Mouse (Mus musculus) A20 (cell line): ENCODE results near the gene Abcg1.

Source experiments
- DNase-seq: peaks from one replicate; pipeline ENCODE4 v3.0.0-alpha.2; 2011; ENCODE audit warnings: low read depth, low spot score

Abcg1 gene

GRCm38 (mm10) chr17:31128708-31129318 lies 71.3 kb downstream of the Abcg1 start:
- DNase-seq: no peak

GRCm38 (mm10) chr17:31129452-31129851 lies 72.0 kb downstream of the Abcg1 start, which contains the start of gene Tff3:
TSS of gene Tff3 (minus strand) at chr17:31129646.
- no peak for DNase-seq

- DNase-seq: no peak
Observed at GRCm38 (mm10) chr17:31131269-31131821, 73.9 kb downstream of the Abcg1 start.

DNA sequence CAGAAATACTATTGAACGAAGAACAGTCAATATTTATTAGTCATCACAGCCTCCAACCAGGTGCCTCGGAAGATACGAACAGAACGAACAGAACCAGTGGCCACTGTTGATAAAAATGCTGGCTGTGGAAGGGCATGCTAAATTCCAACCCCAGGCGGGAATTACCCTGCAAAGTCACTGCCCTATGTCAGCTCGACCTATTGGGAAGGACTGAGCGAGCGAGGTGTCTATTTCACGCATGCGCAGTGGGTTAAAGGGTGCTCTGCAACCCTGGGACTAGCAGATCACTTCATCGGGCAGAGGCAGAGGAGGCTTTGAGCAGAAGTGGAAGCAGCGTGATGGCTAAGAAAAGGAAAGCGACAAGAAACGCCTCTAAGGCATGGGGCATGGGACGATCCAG lies 76.3 kb downstream of the Abcg1 start:
- DNase-seq: no peak

- no peak for DNase-seq
Observed at GRCm38 (mm10) chr17:31134913-31135312, 77.4 kb downstream of the Abcg1 start.

GRCm38 (mm10) chr17:31136291-31136690 lies 78.8 kb downstream of the Abcg1 start:
- DNase-seq: no peak

- DNase-seq: no peak
Observed at GRCm38 (mm10) chr17:31136821-31137220, 79.3 kb downstream of the Abcg1 start.

DNA sequence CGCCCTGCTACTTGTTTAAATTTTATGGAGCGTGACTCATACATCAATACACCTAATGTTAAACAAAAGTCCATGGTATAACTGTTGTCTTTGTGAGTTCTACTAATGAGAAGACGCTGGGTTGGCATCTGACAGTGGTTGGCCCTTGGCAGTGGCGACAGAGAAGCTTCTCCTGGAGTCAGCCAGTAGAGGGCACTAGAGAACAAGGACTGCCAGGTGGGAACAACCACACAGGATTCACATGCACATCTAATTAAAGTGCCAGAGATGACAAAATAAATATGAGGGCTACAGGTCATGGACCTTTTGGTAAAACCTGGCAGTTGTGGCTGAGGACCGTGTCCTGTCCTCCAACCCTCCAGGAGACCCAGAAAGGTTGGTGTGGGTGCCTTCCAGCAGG lies 80.9 kb downstream of the Abcg1 start:
- peak; percentile 65 for DNase-seq

GRCm38 (mm10) chr17:31142116-31142515 lies 84.6 kb downstream of the Abcg1 start:
- DNase-seq: no peak

GRCm38 (mm10) chr17:31144040-31145037 lies 86.9 kb downstream of the Abcg1 start, which contains the start of gene Tff2:
TSS of gene Tff2 (minus strand) at chr17:31144282.
- no peak for DNase-seq

GRCm38 (mm10) chr17:31145998-31146397 lies 88.5 kb downstream of the Abcg1 start:
- DNase-seq: no peak

- no peak for DNase-seq
Observed at GRCm38 (mm10) chr17:31152512-31152911, 95.0 kb downstream of the Abcg1 start.

- no peak for DNase-seq
Observed at GRCm38 (mm10) chr17:31152966-31153499, 95.6 kb downstream of the Abcg1 start.

- no peak for DNase-seq
Observed at GRCm38 (mm10) chr17:31153785-31154184, 96.3 kb downstream of the Abcg1 start.

- no peak for DNase-seq
Observed at GRCm38 (mm10) chr17:31157921-31158320, 100.4 kb downstream of the Abcg1 start.

DNA sequence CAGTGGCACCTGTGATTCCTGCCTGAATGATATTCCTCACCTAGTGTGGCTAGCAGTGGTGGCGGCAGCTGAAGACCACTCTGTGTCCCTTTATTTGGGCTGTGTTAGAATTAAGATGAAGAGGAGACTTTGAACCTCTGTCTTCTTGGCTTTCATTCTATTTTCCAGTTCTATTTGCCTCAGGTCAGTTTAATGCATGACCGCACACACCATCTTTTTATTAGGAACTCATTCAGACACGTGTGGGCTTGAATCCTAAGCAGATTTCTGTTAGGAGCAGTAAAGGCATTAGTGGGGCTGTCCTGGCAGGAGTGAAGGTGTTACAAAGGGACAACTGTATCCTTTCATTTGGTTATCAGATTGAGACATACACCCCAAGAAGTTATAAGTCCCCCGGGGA lies 102.8 kb downstream of the Abcg1 start:
- DNase-seq: no peak

- no peak for DNase-seq
Observed at GRCm38 (mm10) chr17:31162607-31163006, 105.1 kb downstream of the Abcg1 start.

- no peak for DNase-seq
Observed at GRCm38 (mm10) chr17:31163821-31164220, 106.3 kb downstream of the Abcg1 start.

- no peak for DNase-seq
Observed at GRCm38 (mm10) chr17:31165127-31165526, 107.7 kb downstream of the Abcg1 start, which contains the start of gene Tff1. TSS of gene Tff1 (minus strand) at chr17:31165277.
